Mouse (Mus musculus): ENCODE measurements around the gene Chd5. TPM values are rescaled to one million over a fixed set of nuclear protein-coding genes. Genes with fewer than 3 reads are reported as not detected.

The Chd5 gene
- polyA plus RNA-seq, 1 experiment from 2014 or later: 33.5 TPM

DNA sequence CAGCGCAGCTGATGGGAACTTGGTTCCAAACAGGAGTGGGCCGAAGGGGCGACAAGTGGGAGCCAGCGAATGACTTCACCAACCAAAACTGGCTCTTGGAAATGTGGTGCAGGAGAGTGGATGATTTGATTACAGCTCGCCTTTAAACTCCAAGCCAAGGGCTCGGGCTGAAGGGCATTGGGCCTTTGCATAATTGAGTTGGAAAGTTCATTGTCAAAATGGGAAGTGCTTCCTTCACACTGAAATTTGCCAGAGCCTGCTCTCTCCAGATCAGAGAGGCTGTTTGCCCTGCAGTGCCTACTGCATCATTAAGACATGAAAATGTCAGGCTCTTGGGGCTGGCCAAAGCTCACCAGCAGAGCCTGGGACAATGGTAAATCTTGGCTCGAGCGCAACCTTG is 68.1 kb downstream of the Chd5 start:
- Histone ChIP-seq H3K4me3 (replicated peaks; ENCODE audit: low read length) (no peak overlapping the region), H3K27ac (ENCODE audit: low read length) (peak overlapping the region; percentile 74; the same call in 1 of the 2 replicates), H3K27me3 (replicated peaks; ENCODE audit: control insufficient read depth, insufficient read depth, low read length) (no peaks in the 10 kb centered on the region), H3K9me3 (ENCODE audit: control insufficient read depth, low read length) (no peaks in the 10 kb centered on the region), H3K9ac (replicated peaks; ENCODE audit: low read depth, low read length) (no peak overlapping the region), H3K4me1 (replicated peaks; ENCODE audit: control insufficient read depth, insufficient read depth, low read length) (peaks cover 30% of the 10 kb centered on the region), H3K36me3 (ENCODE audit: control insufficient read depth, insufficient read depth) (no peaks in the 10 kb centered on the region), H3K4me2 (ENCODE audit: low read length) (no peak overlapping the region)
- ATAC-seq: peak; percentile 54
- 46% methylated on average over 8 of the region's 8 CpGs for WGBS

- H3K36me3 ChIP-seq (ENCODE audit: control insufficient read depth, insufficient read depth): no peaks in the 10 kb centered on the region
- H3K27ac ChIP-seq (ENCODE audit: low read length): no peak overlapping the region
- no peak overlapping the region for H3K9ac ChIP-seq (replicated peaks; ENCODE audit: low read depth, low read length)
- H3K9me3 ChIP-seq (ENCODE audit: control insufficient read depth, low read length): no peaks in the 10 kb centered on the region
- no peak overlapping the region for H3K4me2 ChIP-seq (ENCODE audit: low read length)
- no peaks in the 10 kb centered on the region for H3K27me3 ChIP-seq (replicated peaks; ENCODE audit: control insufficient read depth, insufficient read depth, low read length)
- no peak for ATAC-seq
- H3K4me1 ChIP-seq (replicated peaks; ENCODE audit: control insufficient read depth, insufficient read depth, low read length): peaks cover 13% of the 10 kb centered on the region
- no peak overlapping the region for H3K4me3 ChIP-seq (replicated peaks; ENCODE audit: low read length)
- WGBS: 86% methylated on average over 13 of the region's 13 CpGs
These were observed 72.5 kb downstream of the Chd5 start for GRCm38 (mm10) chr4:152410961-152411360.

DNA sequence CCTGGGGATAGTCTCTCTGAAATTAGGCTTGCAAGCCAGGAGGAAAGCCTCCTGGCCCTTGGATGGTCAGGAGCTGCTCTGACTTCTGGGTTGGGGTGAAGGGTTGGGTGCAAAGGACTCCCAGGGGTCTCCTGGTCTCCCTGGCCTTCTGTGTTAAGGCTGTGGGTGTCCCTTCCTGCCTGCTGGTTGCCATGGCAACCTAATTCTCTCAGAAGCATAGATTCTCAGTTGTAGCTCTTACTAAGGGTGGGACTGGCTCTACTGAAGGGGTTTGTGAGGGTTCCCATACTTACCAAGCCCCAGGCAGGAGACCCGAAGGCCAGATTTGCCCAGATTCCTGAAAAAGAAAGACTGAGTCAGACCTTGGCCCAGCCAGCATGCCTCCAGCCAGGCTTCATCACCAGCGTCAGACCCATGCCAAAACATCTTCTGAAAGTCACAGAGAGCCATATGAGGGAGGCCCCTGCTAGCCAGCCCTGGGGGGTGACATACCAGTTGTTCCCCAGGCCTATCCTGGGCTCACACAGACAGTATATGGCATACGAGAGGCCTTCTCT is 74.2 kb downstream of the Chd5 start:
- ATAC-seq: no peak
- WGBS: 84% methylated on average over 3 of the region's 3 CpGs
- Histone ChIP-seq H3K27me3 (replicated peaks; ENCODE audit: control insufficient read depth, insufficient read depth, low read length) (no peaks in the 10 kb centered on the region), H3K4me3 (replicated peaks; ENCODE audit: low read length) (no peak overlapping the region), H3K9ac (replicated peaks; ENCODE audit: low read depth, low read length) (no peak overlapping the region), H3K36me3 (ENCODE audit: control insufficient read depth, insufficient read depth) (no peaks in the 10 kb centered on the region), H3K9me3 (ENCODE audit: control insufficient read depth, low read length) (no peaks in the 10 kb centered on the region), H3K27ac (ENCODE audit: low read length) (no peak overlapping the region), H3K4me2 (ENCODE audit: low read length) (no peak overlapping the region), H3K4me1 (replicated peaks; ENCODE audit: control insufficient read depth, insufficient read depth, low read length) (peaks cover 4% of the 10 kb centered on the region)

DNA sequence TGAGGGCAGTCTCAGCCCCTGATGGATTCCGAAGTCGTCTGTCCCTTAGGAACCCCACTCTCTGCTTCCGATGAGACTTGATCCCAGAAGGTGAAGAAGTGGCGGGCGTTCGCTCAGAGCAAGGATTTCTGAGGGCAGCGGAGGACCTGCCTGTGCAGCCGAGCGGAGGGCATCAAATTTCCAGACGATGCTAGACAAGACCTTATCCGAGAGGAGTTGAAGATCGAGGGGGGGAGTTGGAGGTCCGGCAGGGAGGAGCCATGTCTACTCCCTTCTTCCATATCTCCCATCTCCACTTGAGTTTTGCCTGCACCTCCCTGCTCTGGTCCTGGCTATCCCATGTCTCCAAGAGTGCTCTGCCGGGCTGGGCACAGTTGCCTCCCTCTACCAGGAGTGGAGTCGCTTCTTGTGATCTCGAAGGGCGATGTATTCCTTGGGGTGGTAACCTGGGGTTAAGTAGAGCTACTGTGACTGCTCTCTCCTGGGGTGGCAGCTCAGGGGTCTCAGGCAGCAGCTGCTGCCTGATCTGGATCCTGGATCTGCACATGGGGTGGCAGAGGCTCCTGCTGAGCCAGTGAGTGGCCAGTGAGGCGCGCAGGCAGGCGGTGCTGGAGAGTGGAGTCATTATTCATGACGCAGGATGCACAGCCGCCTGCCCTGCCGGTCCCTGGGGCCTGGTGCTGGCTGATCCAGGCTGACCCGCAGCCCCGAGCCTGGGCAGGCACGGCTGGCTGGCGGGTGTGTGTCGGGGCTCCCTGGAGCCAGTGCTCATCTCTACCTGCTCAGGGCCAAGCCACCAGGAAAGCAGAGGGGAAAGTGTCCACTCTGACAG is 80.0 kb downstream of the Chd5 start:
- no peaks in the 10 kb centered on the region for H3K4me1 ChIP-seq (replicated peaks; ENCODE audit: control insufficient read depth, insufficient read depth, low read length)
- no peaks in the 10 kb centered on the region for H3K27me3 ChIP-seq (replicated peaks; ENCODE audit: control insufficient read depth, insufficient read depth, low read length)
- H3K4me3 ChIP-seq (replicated peaks; ENCODE audit: low read length): no peak overlapping the region
- H3K9me3 ChIP-seq (ENCODE audit: control insufficient read depth, low read length): no peaks in the 10 kb centered on the region
- H3K27ac ChIP-seq (ENCODE audit: low read length): no peak overlapping the region
- H3K9ac ChIP-seq (replicated peaks; ENCODE audit: low read depth, low read length): no peak overlapping the region
- no peaks in the 10 kb centered on the region for H3K36me3 ChIP-seq (ENCODE audit: control insufficient read depth, insufficient read depth)
- WGBS: 45% methylated on average over 28 of the region's 28 CpGs
- H3K4me2 ChIP-seq (ENCODE audit: low read length): no peak overlapping the region
- no peak for ATAC-seq

DNA sequence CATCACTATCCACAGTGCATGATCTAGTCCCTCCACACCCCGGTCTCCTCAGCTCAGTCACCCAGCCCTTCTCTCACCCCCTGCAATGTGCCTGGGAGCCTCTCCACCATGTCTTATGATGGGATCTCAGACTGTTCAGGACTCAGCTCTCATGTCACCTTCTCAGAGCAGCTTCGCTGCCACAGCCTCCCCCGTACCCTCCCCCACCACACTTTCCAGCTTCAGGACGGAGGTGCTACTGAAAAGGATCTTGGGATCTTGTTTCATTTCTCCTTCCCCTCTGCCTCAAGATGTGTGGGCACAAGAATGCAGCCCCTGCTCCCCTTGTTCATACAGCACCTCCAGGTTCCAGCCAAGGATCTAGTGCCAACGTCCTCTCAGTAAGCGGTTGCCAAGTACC is 85.1 kb downstream of the Chd5 start:
- Histone ChIP-seq H3K4me3 (replicated peaks; ENCODE audit: low read length) (no peak overlapping the region), H3K4me1 (replicated peaks; ENCODE audit: control insufficient read depth, insufficient read depth, low read length) (no peaks in the 10 kb centered on the region), H3K27me3 (replicated peaks; ENCODE audit: control insufficient read depth, insufficient read depth, low read length) (no peaks in the 10 kb centered on the region), H3K9me3 (ENCODE audit: control insufficient read depth, low read length) (no peaks in the 10 kb centered on the region), H3K27ac (ENCODE audit: low read length) (no peak overlapping the region), H3K9ac (replicated peaks; ENCODE audit: low read depth, low read length) (no peak overlapping the region), H3K36me3 (ENCODE audit: control insufficient read depth, insufficient read depth) (no peaks in the 10 kb centered on the region), H3K4me2 (ENCODE audit: low read length) (no peak overlapping the region)
- no peak for ATAC-seq
- 90% methylated on average over 6 of the region's 6 CpGs for WGBS

DNA sequence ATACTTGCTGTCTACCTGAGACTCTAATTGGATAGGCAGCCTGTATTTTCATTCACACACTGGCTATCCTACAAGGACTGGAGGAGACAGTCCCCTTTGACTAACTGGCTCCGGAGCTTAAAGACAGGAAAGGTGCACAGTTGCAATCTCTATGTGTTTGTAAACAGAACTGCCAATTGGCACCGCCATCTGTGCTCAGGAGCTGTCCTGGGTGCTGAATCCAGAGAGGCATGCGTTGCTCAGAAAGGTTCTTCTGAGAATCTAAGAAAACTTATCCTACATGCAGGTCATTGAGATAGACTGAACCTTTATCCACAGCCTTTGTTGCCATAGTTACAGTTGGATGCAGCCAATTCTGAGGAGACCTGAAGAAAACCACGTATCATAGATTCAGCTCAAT is 85.9 kb downstream of the Chd5 start:
- no peaks in the 10 kb centered on the region for H3K27me3 ChIP-seq (replicated peaks; ENCODE audit: control insufficient read depth, insufficient read depth, low read length)
- no peaks in the 10 kb centered on the region for H3K4me1 ChIP-seq (replicated peaks; ENCODE audit: control insufficient read depth, insufficient read depth, low read length)
- no peak for ATAC-seq
- no peak overlapping the region for H3K4me3 ChIP-seq (replicated peaks; ENCODE audit: low read length)
- H3K27ac ChIP-seq (ENCODE audit: low read length): no peak overlapping the region
- no peaks in the 10 kb centered on the region for H3K9me3 ChIP-seq (ENCODE audit: control insufficient read depth, low read length)
- 35% methylated on average over 4 of the region's 4 CpGs for WGBS
- no peak overlapping the region for H3K4me2 ChIP-seq (ENCODE audit: low read length)
- H3K36me3 ChIP-seq (ENCODE audit: control insufficient read depth, insufficient read depth): no peaks in the 10 kb centered on the region
- no peak overlapping the region for H3K9ac ChIP-seq (replicated peaks; ENCODE audit: low read depth, low read length)

DNA sequence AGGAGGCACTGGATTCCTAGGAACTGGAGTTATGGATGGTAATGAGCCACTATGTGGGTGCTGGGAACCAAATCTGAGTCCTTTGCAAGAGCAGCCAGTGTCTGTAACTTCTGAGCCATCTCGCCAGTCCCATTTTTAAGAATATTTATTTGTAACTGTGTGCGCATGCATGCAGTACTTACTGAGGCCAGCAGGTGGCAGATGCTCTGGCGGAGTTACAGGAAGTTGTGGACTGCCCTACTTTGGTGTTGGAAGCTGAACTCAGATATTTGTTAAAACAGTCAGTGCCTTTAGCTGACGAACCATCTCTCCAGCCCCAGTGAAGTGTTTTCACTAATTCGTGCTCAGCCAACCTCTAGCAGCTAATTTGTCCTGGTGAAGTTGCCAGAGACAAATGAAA is 86.5 kb downstream of the Chd5 start:
- Histone ChIP-seq H3K9me3 (ENCODE audit: control insufficient read depth, low read length) (no peaks in the 10 kb centered on the region), H3K36me3 (ENCODE audit: control insufficient read depth, insufficient read depth) (no peaks in the 10 kb centered on the region), H3K4me1 (replicated peaks; ENCODE audit: control insufficient read depth, insufficient read depth, low read length) (no peaks in the 10 kb centered on the region), H3K4me3 (replicated peaks; ENCODE audit: low read length) (no peak overlapping the region), H3K27me3 (replicated peaks; ENCODE audit: control insufficient read depth, insufficient read depth, low read length) (no peaks in the 10 kb centered on the region), H3K9ac (replicated peaks; ENCODE audit: low read depth, low read length) (no peak overlapping the region), H3K4me2 (ENCODE audit: low read length) (no peak overlapping the region), H3K27ac (ENCODE audit: low read length) (no peak overlapping the region)
- WGBS: 66% methylated on average over 5 of the region's 5 CpGs
- no peak for ATAC-seq

- no peak overlapping the region for H3K4me3 ChIP-seq (replicated peaks; ENCODE audit: low read length)
- H3K9ac ChIP-seq (replicated peaks; ENCODE audit: low read depth, low read length): no peak overlapping the region
- H3K4me1 ChIP-seq (replicated peaks; ENCODE audit: control insufficient read depth, insufficient read depth, low read length): no peaks in the 10 kb centered on the region
- WGBS: 54% methylated on average over 8 of the region's 8 CpGs
- no peaks in the 10 kb centered on the region for H3K36me3 ChIP-seq (ENCODE audit: control insufficient read depth, insufficient read depth)
- no peak for ATAC-seq
- no peak overlapping the region for H3K4me2 ChIP-seq (ENCODE audit: low read length)
- no peaks in the 10 kb centered on the region for H3K27me3 ChIP-seq (replicated peaks; ENCODE audit: control insufficient read depth, insufficient read depth, low read length)
- no peak overlapping the region for H3K27ac ChIP-seq (ENCODE audit: low read length)
- H3K9me3 ChIP-seq (ENCODE audit: control insufficient read depth, low read length): no peaks in the 10 kb centered on the region
These were observed 89.8 kb downstream of the Chd5 start for GRCm38 (mm10) chr4:152428259-152428658.

DNA sequence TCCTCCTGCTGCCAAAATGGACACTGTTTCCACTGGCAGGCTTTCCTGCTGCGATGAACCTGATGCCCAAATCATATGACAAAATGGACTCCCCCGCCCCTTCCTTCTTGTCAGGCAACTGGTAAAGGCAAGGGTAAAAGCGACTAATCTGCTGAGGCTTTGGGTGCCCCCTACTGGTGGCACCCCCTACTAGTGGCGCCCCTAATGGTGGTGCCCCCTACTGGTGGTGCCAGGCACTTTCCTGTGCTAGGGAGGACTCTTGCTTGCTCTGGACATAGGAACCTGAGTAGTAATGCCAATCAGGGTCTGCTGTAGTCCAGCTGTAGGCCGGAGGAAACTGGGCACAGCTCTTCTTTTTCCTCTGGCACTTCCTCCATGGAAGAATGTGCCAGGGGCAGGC is 93.9 kb downstream of the Chd5 start:
- WGBS: 54% methylated on average over 5 of the region's 5 CpGs
- Histone ChIP-seq H3K36me3 (ENCODE audit: control insufficient read depth, insufficient read depth) (no peaks in the 10 kb centered on the region), H3K9me3 (ENCODE audit: control insufficient read depth, low read length) (no peaks in the 10 kb centered on the region), H3K9ac (replicated peaks; ENCODE audit: low read depth, low read length) (no peak overlapping the region), H3K4me2 (ENCODE audit: low read length) (no peak overlapping the region), H3K27me3 (replicated peaks; ENCODE audit: control insufficient read depth, insufficient read depth, low read length) (no peaks in the 10 kb centered on the region), H3K4me1 (replicated peaks; ENCODE audit: control insufficient read depth, insufficient read depth, low read length) (peaks cover 5% of the 10 kb centered on the region; the same call in 1 of the 2 replicates), H3K4me3 (replicated peaks; ENCODE audit: low read length) (no peak overlapping the region), H3K27ac (ENCODE audit: low read length) (no peak overlapping the region)
- ATAC-seq: no peak
